Mouse (Mus musculus): ENCODE data around the gene Tspan13.

DNA sequence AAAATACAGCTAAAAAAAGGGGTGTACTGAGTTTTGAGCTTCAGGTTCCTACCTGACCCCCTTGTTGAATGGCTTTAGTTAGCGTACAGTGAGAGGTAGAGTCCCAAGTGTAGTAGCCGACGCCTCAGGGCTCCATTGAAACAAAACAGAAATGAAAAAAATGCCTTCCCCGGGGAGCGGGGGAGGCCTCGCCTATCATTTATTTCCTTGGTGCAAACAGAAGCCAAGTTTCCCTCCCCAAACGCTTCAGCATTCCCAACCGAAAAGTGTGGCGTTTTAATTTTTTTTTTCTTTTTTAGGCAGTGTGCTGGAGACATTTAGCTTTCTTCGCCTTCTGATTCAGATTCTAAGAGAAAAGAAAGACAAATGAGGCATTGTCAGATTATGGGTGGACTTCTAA lies 49.7 kb upstream of the Tspan13 start:
- TF ChIP-seq CTCF (IDR thresholded peaks at IDR 0.05; ENCODE audit: insufficient read depth, low read depth, low read length) (no peak), POLR2A (IDR thresholded peaks at IDR 0.05; ENCODE audit: insufficient read depth, low read depth, low read length) (no peak)

All from olfactory bulb, adult 2 months (tissue).